Mouse (Mus musculus) forebrain, embryonic 16.5 days (tissue): ENCODE measurements around the gene Npcd. TPM values are rescaled to one million over a fixed set of nuclear protein-coding genes. Genes with fewer than 3 reads are reported as not detected.

ENCODE experiments used
- ATAC-seq: fragments of 200-750 bp; cut with Nextera tagmentation; 2 replicates; pipeline ENCODE4 v1.8.0; 2017; ENCODE audit warnings: mild to moderate bottlenecking, moderate library complexity
- H3K27ac ChIP-seq: fragments of 300-500 bp; sonication (generic); 2 replicates; pipeline ENCODE4 v1.5.1; 2014; ENCODE audit warnings: low read length, control low read depth
- H3K27me3 ChIP-seq: fragments of 300-500 bp; sonication (generic); replicated peaks from 2 replicates; pipeline ENCODE4 v1.6.1; 2014; ENCODE audit warnings: low read length; ENCODE audit not compliant: control insufficient read depth, insufficient read depth
- H3K36me3 ChIP-seq: fragments of 300-500 bp; sonication (generic); 2 replicates; pipeline ENCODE4 v1.6.1; 2014; ENCODE audit not compliant: control insufficient read depth, insufficient read depth
- H3K4me1 ChIP-seq: fragments of 300-500 bp; sonication (generic); replicated peaks from 2 replicates; pipeline ENCODE4 v1.6.1; 2014; ENCODE audit warnings: low read length; ENCODE audit not compliant: control insufficient read depth, insufficient read depth
- H3K4me2 ChIP-seq: fragments of 300-500 bp; sonication (generic); 2 replicates; pipeline ENCODE4 v1.6.1; 2014; ENCODE audit warnings: mild to moderate bottlenecking, low read length, control low read depth
- H3K4me3 ChIP-seq: fragments of 300-500 bp; sonication (generic); replicated peaks from 2 replicates; pipeline ENCODE4 v1.5.1; 2014; ENCODE audit warnings: mild to moderate bottlenecking, low read length, control low read depth
- H3K9ac ChIP-seq: fragments of 300-500 bp; sonication (generic); replicated peaks from 2 replicates; pipeline ENCODE4 v1.6.1; 2014; ENCODE audit warnings: low read depth, low read length, control low read depth
- H3K9me3 ChIP-seq: fragments of 300-500 bp; sonication (generic); 2 replicates; pipeline ENCODE4 v1.6.1; 2016; ENCODE audit warnings: low read length; ENCODE audit not compliant: control insufficient read depth
- whole genome bisulfite sequencing: fragments of 180-500 bp; shearing (Covaris S2); extraction: QIAGEN DNeasy Blood & Tissue Kit; methylation state at CpG from one replicate; pipeline ENCODE4 v1.1.7; 2014; 5-methylcytosine and 5-hydroxymethylcytosine counted together
- polyA plus RNA-seq: library from polyadenylated mRNA; unstranded; fragments of >200 nt; fragmentation: Nextera tagmentation; extraction: Ambion mirVana; gene quantifications from 2 replicates; pipeline ENCODE4 v1.2.1, GENCODE M21; 2015

Gene Npcd
- polyA plus RNA-seq, 1 experiment from 2014 or later: not detected

GRCm38 (mm10) chr15:79867260-79868002 is 33.4 kb upstream of the Npcd start:
- WGBS: 87% methylated on average over 3 of the region's 3 CpGs
- H3K27me3 ChIP-seq: no peaks in the 10 kb centered on the region
- no peaks in the 10 kb centered on the region for H3K4me1 ChIP-seq
- no peaks in the 10 kb centered on the region for H3K36me3 ChIP-seq
- H3K9ac ChIP-seq: no peak overlapping the region
- no peak overlapping the region for H3K4me3 ChIP-seq
- no peak overlapping the region for H3K4me2 ChIP-seq
- ATAC-seq: no peak
- no peak overlapping the region for H3K27ac ChIP-seq
- H3K9me3 ChIP-seq: no peaks in the 10 kb centered on the region

GRCm38 (mm10) chr15:79859821-79860220 is 25.8 kb upstream of the Npcd start:
- Histone ChIP-seq H3K9ac (no peak overlapping the region), H3K36me3 (no peaks in the 10 kb centered on the region), H3K27me3 (no peaks in the 10 kb centered on the region), H3K4me1 (no peaks in the 10 kb centered on the region), H3K27ac (no peak overlapping the region), H3K4me2 (no peak overlapping the region), H3K9me3 (no peaks in the 10 kb centered on the region), H3K4me3 (no peak overlapping the region)
- 89% methylated on average over 9 of the region's 9 CpGs for WGBS
- no peak for ATAC-seq

- Histone ChIP-seq H3K9ac (no peak overlapping the region), H3K36me3 (no peaks in the 10 kb centered on the region), H3K27ac (no peak overlapping the region), H3K27me3 (no peaks in the 10 kb centered on the region), H3K4me1 (no peaks in the 10 kb centered on the region), H3K9me3 (no peaks in the 10 kb centered on the region), H3K4me2 (no peak overlapping the region), H3K4me3 (no peak overlapping the region)
- no peak for ATAC-seq
- WGBS: 84% methylated on average over 5 of the region's 5 CpGs
These were observed 24.9 kb upstream of the Npcd start for GRCm38 (mm10) chr15:79858979-79859378.

- WGBS: 94% methylated on average over 2 of the region's 2 CpGs
- Histone ChIP-seq H3K4me3 (no peak overlapping the region), H3K36me3 (no peaks in the 10 kb centered on the region), H3K4me2 (no peak overlapping the region), H3K27me3 (no peaks in the 10 kb centered on the region), H3K9me3 (no peaks in the 10 kb centered on the region), H3K27ac (no peak overlapping the region), H3K4me1 (no peaks in the 10 kb centered on the region), H3K9ac (no peak overlapping the region)
- no peak for ATAC-seq
These were observed 16.1 kb upstream of the Npcd start for GRCm38 (mm10) chr15:79850143-79850542.

- WGBS: 17% methylated on average over 5 of the region's 5 CpGs
- Histone ChIP-seq H3K27me3 (no peaks in the 10 kb centered on the region), H3K4me2 (no peak overlapping the region), H3K9ac (0 out of 2 replicates have a peak overlapping the region, but pooled peaks have one; percentile 10), H3K27ac (no peak overlapping the region), H3K9me3 (no peaks in the 10 kb centered on the region), H3K36me3 (no peaks in the 10 kb centered on the region), H3K4me3 (no peak overlapping the region), H3K4me1 (no peaks in the 10 kb centered on the region)
- ATAC-seq: no peak
These were observed 13.1 kb upstream of the Npcd start for GRCm38 (mm10) chr15:79847100-79847499.

- Histone ChIP-seq H3K9me3 (no peaks in the 10 kb centered on the region), H3K4me2 (no peak overlapping the region), H3K27me3 (no peaks in the 10 kb centered on the region), H3K9ac (no peak overlapping the region), H3K4me3 (no peak overlapping the region), H3K27ac (no peak overlapping the region), H3K4me1 (no peaks in the 10 kb centered on the region), H3K36me3 (no peaks in the 10 kb centered on the region)
- 73% methylated on average over 4 of the region's 4 CpGs for WGBS
- no peak for ATAC-seq
These were observed 11.9 kb upstream of the Npcd start for GRCm38 (mm10) chr15:79845986-79846385.

GRCm38 (mm10) chr15:79842985-79843384 is 8.9 kb upstream of the Npcd start:
- ATAC-seq: no peak
- H3K27me3 ChIP-seq: no peaks in the 10 kb centered on the region
- no peak overlapping the region for H3K4me2 ChIP-seq
- no peak overlapping the region for H3K4me3 ChIP-seq
- H3K27ac ChIP-seq: no peak overlapping the region
- H3K9ac ChIP-seq: no peak overlapping the region
- WGBS: 86% methylated on average over 3 of the region's 3 CpGs
- H3K4me1 ChIP-seq: no peaks in the 10 kb centered on the region
- no peaks in the 10 kb centered on the region for H3K9me3 ChIP-seq
- H3K36me3 ChIP-seq: no peaks in the 10 kb centered on the region

- Histone ChIP-seq H3K36me3 (no peaks in the 10 kb centered on the region), H3K4me3 (no peak overlapping the region), H3K9ac (no peak overlapping the region), H3K9me3 (no peaks in the 10 kb centered on the region), H3K27ac (no peak overlapping the region), H3K4me2 (no peak overlapping the region), H3K4me1 (peaks cover 4% of the 10 kb centered on the region), H3K27me3 (no peaks in the 10 kb centered on the region)
- no peak for ATAC-seq
- WGBS: 73% methylated on average over 2 of the region's 2 CpGs
These were observed 6.2 kb upstream of the Npcd start for GRCm38 (mm10) chr15:79840281-79840680.

- WGBS: 47% methylated on average over 9 of the region's 9 CpGs
- Histone ChIP-seq H3K4me3 (peak overlapping the region; percentile 83), H3K9ac (peak overlapping the region; percentile 95), H3K27ac (peak overlapping the region; percentile 97), H3K9me3 (no peaks in the 10 kb centered on the region), H3K27me3 (no peaks in the 10 kb centered on the region), H3K4me2 (peak overlapping the region; percentile 63), H3K36me3 (no peaks in the 10 kb centered on the region), H3K4me1 (peaks cover 34% of the 10 kb centered on the region)
- ATAC-seq: no peak
These were observed 834 bp upstream of the Npcd start for GRCm38 (mm10) chr15:79834881-79835260.
